Mouse (Mus musculus) testis, postnatal 10 days (tissue): ENCODE measurements around the gene Adam17.
A peak's percentile ranks its signal among the peaks of the same experiment; 100 is the strongest.

ENCODE experiments used
- DNase-seq: peaks from one replicate; pipeline ENCODE4 v3.0.0; 2021; ENCODE audit warnings: low spot score

The Adam17 gene

DNA sequence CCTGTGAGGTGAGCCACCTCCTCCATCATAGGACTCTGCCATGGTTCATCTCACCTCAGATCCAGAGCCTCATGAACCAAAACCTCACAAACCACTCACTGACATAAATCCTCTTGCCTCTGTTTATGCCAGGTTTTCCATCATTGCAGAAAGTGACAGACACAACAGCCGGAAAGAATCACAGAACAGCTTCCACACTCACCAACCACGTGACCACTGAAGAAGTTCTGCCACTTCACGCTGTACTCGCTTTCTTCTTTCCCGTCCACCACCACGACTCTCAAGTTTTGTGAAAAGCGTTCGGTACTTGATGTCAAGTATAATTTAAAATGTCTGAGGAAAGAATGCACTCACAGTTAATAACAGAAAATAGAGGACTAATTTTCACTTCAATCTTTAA is 19.8 kb downstream of the Adam17 start:
- DNase-seq = no peak

DNA sequence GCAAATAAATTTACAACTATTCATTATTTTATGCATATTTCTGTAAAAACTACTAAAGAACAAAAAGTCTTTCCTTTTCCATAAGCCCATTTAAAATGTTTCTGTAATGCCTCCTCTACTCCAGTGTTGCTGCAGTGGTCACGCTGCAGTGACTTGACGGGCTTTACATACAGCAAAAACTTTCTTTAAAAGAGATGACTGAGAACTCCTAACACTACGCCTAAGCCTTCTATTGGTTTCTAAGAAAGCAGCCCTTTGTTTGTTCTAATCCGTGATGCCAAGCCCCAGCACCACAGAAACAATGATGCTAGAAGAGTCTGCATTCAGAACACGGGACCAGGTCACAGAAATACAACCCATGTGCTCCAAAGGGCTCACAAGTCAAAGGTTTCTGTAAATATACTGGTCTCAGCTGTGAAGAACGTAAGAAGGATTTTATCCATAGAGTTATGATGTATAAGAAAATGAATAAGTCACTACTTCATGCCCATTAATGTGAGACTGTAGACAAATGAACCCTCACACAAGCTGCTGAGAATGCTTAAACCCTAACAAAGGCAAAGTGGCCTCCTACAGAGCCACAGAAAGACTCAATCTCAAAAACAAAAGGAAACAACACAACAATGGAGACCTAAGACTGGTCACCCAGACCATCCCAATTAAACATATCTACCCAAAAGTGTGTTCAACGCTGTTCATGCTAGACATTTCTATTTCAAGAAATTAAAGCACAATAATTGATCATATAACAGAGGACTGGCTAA is 23.1 kb downstream of the Adam17 start:
- no peak for DNase-seq

DNA sequence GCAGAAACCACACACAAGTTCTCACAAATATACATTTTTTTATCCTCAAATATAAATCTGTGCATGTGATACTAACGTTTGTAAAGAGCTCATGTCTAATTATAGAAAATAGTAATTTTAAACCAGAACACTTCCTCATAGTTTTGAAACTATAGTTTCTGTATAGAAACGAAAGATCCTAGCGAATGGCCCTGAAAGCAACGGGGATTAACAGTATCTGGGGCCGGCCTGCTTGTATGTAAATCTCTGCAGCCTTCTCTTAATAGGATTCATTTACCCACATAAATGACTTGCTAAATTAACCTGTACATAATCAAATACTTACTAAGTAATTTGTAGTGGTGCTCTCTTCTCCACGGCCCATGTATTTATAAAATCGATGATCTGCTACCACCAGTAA is 26.5 kb downstream of the Adam17 start:
- no peak for DNase-seq

DNA sequence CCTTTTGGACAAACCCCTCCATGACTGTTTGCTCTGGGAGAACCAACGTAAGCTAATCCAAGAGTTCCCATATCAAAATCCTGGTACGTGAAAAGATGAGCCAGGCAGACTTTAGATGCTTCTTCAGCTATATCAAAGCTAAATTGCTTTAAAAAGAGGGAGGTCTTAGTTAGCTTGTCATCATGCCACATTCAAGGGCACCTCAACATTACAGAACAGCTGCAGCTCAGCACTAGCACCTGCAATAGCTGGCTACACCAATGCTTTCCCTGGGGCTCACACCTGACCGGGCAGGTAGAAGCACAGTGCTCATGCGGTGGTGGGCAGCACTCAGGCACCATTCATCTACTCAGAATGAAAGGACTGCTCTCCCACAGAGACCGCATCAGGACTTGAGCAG is 32.8 kb downstream of the Adam17 start:
- DNase-seq = no peak

DNA sequence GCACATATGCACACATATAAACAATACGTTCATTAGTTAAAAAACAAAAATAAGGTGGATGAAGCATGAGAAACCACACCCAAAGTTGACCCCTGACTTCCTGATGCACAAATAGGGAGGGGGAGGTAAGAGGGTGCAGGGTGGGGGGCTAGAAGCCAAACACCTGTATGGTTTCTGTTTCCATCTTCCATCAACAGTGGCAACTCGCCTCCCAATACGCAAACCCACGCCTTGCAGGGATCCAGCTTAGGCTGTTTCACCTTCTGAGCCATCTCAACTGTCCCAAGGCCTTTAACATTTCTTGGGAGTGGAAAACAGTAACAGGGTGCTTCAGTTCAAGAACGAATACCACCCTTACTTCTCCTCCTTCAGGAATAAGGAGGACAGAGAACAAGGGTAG is 36.3 kb downstream of the Adam17 start:
- no peak for DNase-seq

DNA sequence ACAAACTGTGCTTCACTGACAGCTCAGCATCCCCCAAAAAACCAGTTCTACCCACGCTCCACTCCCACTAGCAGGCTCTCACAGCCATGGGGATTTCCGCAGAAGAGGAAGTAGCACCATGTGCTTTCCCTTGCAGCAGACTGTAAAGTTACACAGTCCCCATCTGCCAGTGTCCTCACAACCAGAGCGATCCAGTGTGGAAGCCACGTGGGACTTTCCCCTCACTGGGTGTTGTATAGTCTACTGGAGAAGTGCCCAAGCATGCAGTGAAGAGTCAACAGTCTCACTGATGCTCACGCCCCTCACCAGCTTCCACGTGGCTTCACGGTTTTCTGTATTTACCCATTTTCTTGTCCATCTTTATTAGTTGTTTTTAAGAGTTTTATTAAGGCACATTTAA is 37.6 kb downstream of the Adam17 start:
- no peak for DNase-seq

DNA sequence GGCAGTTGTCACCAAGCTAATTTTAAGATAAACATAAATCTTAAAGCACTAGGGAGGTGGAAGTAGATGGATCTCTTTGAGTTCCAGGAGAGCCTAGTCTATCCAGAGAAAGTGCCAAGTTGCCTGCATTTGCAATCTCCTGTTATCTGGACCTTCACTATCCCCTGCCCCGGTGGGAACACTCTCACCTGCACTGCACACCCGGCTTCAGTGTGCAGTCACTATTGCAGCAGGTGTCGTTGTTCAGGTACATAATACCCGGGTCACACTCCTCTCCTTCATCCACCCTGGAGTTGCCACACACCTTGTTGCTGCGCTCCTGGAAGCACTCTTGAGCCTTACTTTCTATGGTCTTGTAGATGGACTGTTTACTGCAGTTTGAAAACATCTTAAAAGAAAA is 39.7 kb downstream of the Adam17 start:
- DNase-seq = no peak

DNA sequence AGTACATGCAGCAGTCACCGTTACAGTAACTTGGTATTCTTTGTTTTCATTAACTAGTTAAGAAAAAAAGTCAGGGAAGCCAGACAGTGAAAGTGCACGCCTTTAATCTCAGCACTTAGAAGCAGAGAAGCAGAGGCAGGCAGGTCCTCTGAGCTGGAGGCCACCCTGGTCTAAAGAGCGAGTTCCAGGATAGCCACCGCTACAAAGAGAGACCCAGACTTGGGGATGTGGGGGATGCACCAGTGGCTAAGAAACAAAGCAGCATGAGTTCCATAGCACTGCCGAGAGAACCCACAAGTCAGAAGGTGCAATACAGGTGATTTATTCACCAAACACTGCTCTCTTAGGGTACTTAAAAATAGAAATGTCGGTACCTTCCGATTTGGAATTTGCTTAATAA is 40.4 kb downstream of the Adam17 start:
- no peak for DNase-seq

DNA sequence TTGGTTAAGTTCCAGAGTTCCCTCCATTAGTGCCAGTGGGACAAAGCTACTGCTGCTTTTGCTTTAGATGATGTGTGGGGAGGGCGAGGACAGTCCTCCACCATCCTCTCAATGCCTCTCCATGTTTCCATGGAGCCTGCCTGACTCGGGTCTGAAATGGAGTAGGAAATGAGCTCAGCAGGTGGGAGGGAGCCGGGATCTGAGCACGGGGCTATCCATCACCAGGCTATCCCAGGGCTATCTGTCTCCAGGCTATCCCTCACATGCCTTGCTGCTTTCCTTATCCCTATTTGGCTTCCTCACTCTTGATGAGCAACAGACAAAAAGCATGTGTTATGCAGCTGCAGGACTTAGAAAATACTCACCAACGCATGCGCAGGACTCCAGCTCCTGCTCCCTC is 41.7 kb downstream of the Adam17 start:
- DNase-seq = no peak

DNA sequence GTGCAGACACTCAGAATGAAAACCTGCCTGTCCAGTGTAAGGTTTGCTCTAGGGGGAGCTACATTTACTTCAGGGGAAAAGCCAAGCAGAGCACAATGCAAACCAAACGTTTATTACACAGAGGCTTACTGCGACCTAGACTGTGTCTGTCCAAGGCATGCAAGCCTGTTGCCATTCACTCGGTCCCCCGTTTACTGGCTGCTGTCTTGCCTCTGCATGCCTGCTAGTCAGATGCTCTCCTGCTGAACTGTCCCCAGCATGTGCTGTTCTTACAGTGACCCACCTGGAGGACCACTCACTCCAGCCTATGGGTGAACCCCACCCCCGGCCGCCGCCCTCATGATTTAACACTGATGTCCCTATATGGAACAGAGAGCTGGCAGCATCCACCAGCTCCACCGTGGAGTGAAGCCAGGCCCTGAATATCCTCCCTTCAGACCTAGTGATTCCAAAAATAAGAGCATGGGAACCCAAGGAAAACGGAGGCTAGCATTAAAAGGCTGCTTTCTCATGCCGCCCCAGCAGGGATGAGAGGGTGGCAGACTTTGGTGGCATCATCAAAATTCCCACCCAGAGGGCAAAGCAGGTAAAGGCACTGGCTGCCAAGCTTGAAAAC is 42.4 kb downstream of the Adam17 start:
- DNase-seq = no peak

DNA sequence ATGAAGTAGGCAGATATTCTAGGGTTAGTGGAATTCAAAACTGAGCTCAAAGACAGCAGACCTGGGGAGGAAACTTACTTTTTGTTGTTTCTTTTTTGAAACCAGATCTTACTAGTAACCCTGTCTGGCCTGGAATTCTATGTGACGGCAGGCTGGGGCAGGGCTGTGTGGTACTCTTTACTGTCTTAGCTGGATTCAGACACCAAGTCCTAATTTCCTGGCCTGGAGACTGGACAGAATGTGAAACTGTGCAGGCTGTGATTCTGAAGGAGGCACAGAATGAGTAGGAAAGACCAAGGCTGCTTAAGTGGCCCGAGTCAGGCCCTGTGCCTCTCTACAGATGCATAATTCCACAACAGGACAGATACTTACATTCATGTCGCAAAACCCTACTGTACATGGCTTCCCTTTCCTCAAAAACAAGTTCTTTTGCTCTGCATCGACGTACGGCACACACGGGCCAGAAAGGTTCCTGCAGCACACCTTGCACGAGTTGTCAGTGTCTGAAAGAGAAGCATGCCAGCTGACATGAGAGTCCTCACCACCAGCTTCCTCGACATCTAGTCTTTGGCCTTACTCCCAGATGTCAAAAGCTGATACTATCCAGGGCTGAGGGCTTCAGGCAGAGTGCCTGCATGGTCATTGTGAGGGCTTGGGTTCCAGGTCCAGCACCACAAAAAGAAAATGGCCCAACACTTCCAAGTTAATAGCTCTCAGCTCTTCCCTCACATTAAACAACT is 43.6 kb downstream of the Adam17 start:
- DNase-seq = no peak

DNA sequence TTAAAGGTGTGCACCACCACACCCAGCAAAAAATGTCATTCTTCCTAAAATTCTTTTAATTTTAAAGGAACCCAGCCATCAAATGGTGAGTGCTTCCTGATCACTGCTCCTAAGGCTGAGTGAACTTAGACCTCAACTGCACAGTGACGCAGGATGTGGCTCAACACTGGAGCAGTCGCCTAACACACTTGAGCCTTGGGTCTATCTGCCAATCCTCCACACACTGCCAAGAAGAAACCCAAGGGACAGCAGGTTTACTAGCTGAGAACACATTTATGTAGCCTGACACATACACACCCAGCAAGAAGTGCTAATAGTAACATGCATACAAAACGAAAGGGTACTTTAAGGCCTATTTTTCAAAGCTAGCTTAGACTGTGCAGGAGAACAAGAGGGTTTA is 47.1 kb downstream of the Adam17 start:
- DNase-seq = no peak

DNA sequence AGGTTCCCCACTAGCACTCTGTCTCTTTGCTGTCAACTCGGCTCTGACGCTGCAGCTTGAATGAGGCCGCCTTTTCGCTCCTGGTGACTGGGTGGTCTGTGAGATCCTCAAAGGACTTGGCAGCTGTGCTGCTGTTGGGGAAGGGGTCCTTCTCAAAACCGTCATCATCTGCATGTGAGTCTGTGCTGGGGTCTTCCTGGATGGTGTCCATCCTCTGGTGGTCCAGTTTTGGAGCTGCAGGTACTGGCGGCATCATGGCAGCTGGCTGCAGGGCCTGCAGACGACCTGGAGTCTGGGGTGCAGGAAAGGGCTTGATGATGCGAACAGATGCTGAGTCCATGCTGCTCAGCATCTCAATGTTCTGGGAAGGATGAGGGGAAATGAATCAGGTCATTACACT is 48.2 kb downstream of the Adam17 start:
- DNase-seq = no peak

DNA sequence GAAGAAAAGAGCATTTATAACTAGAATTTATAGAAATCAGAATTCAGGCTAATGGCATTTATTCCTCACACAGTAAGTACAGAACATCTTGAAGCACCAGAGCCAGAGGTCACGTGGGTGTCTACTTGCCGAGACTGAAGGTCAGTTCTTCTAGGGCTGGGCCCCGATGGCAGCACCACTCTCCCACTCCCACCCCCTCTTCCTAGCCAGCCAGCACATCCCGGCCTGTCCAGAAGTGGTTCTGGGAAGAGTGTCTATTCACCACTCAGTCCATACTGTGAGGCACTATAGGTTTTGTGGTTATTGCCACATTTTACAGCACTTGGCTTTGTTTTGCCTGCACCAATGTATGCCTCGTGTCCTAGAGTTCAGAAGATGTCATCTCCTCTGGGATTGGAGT is 49.3 kb downstream of the Adam17 start:
- no peak for DNase-seq

DNA sequence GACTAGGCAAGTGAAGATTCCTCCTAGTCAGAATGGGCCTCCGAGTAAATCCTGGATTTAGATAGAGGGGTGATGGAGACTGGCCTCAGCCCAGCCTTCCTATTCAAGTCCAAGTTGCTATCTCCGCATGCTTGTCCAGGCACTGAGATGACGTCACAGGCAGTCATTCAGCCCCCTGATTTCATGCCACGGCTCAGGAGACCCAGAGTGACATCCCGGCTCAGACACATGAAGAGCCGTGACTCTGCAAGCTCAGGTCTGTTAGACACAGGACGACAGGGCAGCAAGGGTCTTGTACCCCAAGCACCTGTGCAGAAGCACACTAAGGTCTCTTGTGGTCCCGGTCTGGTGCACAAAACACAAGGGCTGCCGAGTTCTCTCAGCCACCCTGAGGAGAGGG is 50.6 kb downstream of the Adam17 start:
- DNase-seq = no peak

DNA sequence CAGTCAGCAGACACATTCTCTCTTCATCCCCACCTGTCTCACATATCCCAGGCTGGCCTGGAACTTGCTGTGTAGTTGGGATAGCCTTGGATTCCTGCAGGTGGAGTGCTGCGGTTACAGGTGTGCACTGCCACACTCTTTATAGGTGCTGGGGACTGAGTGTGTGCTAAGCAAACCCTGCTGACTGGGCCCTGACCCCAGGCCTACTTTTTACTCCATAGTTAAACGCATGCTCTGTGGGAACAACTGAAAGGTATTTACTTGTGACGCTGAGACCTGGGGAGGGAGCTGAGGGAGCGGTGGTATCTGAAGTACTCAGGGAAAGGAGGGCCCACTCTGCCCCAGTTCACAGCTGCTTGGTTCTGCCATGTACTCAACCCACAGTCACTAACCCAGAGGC is 51.1 kb downstream of the Adam17 start:
- DNase-seq = no peak

DNA sequence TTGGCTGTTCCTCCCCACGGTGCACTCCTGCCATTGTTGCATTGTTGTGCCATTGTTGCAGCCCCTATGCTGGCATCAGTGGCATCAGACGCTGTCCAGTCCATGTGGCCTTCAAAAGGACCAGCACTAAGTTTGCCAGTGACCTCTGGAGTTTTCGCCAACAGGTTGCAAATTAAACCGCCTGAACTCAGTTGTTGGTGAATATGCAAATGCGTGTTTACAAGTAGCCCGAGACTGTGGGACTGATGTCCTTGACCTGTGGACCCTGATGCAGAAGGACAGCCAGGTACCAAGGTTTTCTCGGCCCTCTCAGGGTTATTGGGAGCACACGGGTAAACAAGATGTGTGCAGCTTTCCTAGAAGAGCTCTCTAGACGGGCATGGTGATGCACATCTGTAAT is 52.3 kb downstream of the Adam17 start:
- no peak for DNase-seq

DNA sequence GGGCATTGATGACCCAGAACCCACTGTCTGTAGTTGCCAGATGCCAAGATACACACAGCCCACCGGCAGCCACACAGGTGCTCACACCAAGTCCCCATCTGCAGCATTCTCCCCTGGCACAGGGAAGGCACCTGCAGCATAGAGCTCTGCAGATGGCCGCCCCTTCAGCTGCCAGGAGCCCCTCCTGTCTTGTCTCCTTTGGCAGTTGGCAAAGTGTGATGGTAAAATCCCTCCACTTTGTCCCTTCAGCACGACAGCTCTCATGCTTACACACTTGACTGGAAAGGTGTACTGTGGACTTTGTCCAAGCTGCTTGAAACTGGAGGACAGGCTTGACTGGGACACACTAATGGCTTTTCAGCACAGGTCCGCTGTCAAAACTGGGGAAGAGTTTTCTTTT is 53.1 kb downstream of the Adam17 start:
- no peak for DNase-seq

DNA sequence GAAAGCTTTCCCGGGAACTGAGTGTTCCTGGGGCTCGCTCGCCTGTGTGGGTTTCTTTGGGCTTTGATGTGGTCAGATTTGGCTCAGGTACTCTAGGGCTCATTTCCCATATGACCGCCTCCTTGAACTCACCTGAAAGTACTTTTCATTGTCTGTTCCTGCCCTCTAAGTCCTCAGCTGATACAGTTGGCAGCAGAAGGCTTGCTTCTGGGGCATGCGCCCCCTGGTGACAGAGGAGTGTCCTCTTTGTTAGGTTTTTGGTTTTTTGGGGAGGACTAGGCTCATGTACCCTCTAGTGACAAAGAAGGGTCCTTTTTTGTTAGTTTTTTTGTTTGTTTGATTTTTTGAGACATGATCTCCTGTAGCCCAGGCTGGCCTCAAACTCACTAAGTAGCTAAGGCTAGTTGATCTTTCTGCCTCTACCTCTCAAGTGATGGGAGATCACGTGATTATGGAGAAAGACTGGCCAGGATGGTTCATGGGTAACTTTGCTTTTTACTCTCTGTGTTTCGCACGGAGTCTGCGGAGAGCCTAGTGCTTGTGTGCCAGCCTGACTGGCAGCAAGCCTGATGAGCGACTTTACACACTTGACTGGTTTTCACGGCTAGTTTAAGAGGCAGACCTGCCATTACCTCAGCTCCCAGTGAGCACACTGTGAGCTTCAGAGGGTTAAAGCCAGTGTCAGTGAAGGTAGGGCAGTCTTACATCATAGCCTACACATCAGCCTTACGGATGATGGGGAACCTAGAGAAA is 55.1 kb downstream of the Adam17 start:
- peak; percentile 78 for DNase-seq

DNA sequence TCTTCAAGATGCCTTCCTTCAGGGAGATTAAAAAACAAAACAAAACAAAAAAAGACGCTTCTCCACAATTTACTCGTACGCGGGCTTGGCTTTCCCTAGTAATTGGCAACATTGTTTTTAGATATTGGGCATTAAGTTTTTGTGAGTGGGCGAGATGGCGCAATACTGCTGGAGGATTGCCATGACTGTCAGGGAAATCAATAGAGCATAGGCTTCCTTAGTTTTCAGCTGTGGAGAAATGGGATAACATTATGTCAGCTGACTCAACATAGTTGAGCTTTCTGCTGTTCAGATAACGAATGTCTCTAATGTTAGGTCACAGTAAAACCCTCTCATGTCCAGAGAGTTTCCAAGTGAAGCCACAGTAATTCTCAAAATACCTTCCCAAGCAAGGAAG is 56.6 kb downstream of the Adam17 start:
- no peak for DNase-seq

DNA sequence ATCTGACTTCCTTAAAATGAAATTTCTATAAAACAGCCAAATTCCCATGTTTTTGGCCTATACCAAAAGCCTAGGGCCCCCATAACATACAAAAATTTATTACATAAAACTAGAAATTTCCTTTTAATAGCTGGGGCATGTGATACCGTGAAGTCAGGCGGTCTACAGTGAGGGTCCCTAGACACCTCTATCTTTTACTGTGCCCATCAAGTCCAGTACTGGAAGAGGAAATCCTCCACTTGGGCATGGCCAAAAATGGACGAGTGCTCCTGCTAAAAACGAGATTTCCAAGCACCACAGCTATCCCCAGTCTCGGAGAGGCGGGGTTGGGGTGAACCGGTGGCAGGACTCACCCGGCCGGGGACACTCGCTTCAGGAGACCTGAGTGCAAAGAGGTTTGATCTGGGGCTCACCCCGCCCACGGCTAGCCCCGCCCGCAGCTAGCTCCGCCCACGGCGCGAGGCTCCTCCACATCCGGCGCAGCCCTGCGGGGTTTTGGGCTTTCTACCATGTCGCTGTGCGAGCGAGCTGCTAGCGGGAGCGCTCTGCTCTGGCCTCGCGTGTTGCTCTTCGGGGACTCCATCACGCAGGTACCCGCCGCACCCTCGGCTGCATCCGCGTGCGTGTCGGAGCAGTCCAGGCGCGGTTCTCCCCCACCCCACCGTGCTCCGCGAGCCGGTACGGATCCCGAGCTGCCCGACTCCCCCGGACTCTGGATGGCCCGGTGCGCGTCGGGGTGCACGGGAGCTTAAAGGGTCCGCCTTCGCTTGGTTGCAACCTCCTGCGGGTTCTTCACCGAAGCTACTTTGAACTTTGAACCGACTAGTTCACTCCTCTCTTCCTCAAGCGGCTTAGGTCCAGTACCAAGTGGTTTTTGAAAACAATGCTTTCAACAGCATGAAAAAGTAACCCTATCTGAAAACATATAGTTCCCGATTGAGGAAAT is 57.2 kb downstream of the Adam17 start, which contains the start of gene Iah1:
Gene Iah1, plus strand, starts transcription at position 467 of the 946 bp plus-strand sequence.
- peak; percentile 89 for DNase-seq
